Mouse (Mus musculus) liver, adult 2 months (tissue): ENCODE measurements around the gene Saa4.

ENCODE experiments used
- CTCF ChIP-seq: fragments of 200-500 bp; IDR thresholded peaks from 2 replicates; pipeline ENCODE4 v1.5.1; 2011; ENCODE audit warnings: low read depth, low read length, control low read depth
- POLR2A ChIP-seq: fragments of 200-500 bp; IDR thresholded peaks from 2 replicates; pipeline ENCODE4 v1.6.1; 2011; ENCODE audit warnings: low read length, control low read depth; ENCODE audit not compliant: insufficient read depth; ENCODE audit errors: extremely low read depth

DNA sequence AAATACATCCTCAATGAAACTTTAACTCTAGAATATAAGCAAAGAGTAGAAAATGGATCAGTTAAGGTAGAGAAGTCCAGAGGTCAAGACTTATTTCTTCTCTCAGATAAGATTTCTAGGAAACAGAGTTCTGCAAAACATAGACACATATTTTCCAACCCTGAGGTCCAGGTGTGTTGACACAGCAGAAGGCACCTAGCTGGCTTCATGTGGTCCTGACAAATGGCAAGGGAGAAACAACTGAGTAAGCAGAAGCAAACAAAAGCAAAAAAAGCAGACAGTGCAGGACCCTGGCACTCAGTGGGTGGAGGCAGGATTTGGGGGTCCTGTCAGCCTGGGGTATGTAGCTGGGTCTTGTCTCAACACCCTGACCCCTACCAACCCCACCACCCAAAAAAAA, 51.7 kb downstream of the Saa4 start:
- TF ChIP-seq CTCF (no peak), POLR2A (no peak)
